Mouse (Mus musculus) midbrain, embryonic 11.5 days (tissue): Measurements from ENCODE around the gene Tmprss9. TPM values are rescaled to one million over a fixed set of nuclear protein-coding genes. Genes with fewer than 3 reads are reported as not detected.

ENCODE experiments used
- ATAC-seq: fragments of 200-750 bp; cut with Nextera tagmentation; 2 replicates; pipeline ENCODE4 v1.8.0; 2017; ENCODE audit warnings: moderate TSS enrichment, moderate library complexity; ENCODE audit not compliant: low FRiP score
- DNase-seq: peaks from one replicate; pipeline ENCODE4 v3.0.0; 2015; ENCODE audit warnings: low spot score; ENCODE audit errors: missing footprints
- H3K27ac ChIP-seq: fragments of 300-500 bp; sonication (generic); 2 replicates; pipeline ENCODE4 v1.5.1; 2014; ENCODE audit warnings: low read depth, low read length
- H3K27me3 ChIP-seq: fragments of 300-500 bp; sonication (generic); 2 replicates; pipeline ENCODE4 v1.6.1; 2014; ENCODE audit warnings: mild to moderate bottlenecking, low read length, moderate library complexity, mixed read lengths; ENCODE audit not compliant: control insufficient read depth, insufficient read depth
- H3K36me3 ChIP-seq: fragments of 300-500 bp; sonication (generic); 2 replicates; pipeline ENCODE4 v1.6.1; 2014; ENCODE audit warnings: mild to moderate bottlenecking, low read length, moderate library complexity, mixed read lengths; ENCODE audit not compliant: control insufficient read depth, insufficient read depth
- H3K4me1 ChIP-seq: fragments of 300-500 bp; sonication (generic); 2 replicates; pipeline ENCODE4 v1.6.1; 2014; ENCODE audit warnings: low read length; ENCODE audit not compliant: control insufficient read depth, insufficient read depth
- H3K4me2 ChIP-seq: fragments of 300-500 bp; sonication (generic); 2 replicates; pipeline ENCODE4 v1.6.1; 2014; ENCODE audit warnings: mild to moderate bottlenecking, moderate library complexity
- H3K4me3 ChIP-seq: fragments of 300-500 bp; sonication (generic); 2 replicates; pipeline ENCODE4 v1.5.1; 2014; ENCODE audit warnings: low read depth, low read length
- H3K9ac ChIP-seq: fragments of 300-500 bp; sonication (generic); 2 replicates; pipeline ENCODE4 v1.6.1; 2014; ENCODE audit warnings: low read length
- H3K9me3 ChIP-seq: fragments of 300-500 bp; sonication (generic); 2 replicates; pipeline ENCODE4 v1.6.1; 2016; ENCODE audit warnings: low read length; ENCODE audit not compliant: control insufficient read depth
- WGBS: fragments of 180-500 bp; shearing (Covaris S2); extraction: QIAGEN DNeasy Blood & Tissue Kit; methylation state at CpG from one replicate; pipeline ENCODE4 v1.1.7; 2014; 5-methylcytosine and 5-hydroxymethylcytosine counted together
- polyA plus RNA-seq: library from polyadenylated mRNA; unstranded; fragments of >200 nt; fragmentation: Nextera tagmentation; extraction: Ambion mirVana; gene quantifications from 2 replicates; pipeline ENCODE4 v1.2.1, GENCODE M21; 2014

Tmprss9 gene
- not detected in 2 replicates for polyA plus RNA-seq

DNA sequence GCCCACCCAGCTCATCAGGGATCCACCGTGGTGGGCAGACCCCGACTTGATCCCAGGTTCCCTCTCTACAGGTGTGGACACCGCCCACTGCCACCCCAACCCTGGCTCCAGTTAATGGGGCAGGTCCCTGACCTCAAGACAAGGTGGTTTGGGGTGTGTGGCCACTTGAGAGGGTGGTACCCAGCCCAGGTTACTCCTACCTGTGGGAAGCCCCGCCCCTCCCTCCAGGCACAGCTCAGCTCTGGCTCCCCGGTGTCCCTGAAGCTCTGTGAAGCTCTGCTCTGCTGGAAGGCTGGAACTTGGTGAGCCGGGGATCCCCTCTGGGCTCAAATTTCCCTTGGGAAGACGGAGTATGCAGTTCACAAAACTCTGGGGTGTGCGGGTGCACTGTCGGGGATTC, at the start of gene Tmprss9:
Gene Tmprss9, plus strand, starts transcription at position 268 of the 400 bp plus-strand sequence.
- Histone ChIP-seq H3K27ac (no peak within 1 kb of the TSS), H3K9me3 (no peaks in the 10 kb centered on the region), H3K4me2 (no peak within 1 kb of the TSS), H3K4me3 (no peak within 1 kb of the TSS), H3K4me1 (no peaks in the 10 kb centered on the region), H3K27me3 (no peaks in the 10 kb centered on the region), H3K9ac (no peak within 1 kb of the TSS), H3K36me3 (0 out of 2 replicates have a peak, but pooled peaks cover 4% of the 10 kb centered on the region)
- DNase-seq, result no peak
- 31% methylated on average over 9 of the region's 9 CpGs for WGBS
- no peak for ATAC-seq

DNA sequence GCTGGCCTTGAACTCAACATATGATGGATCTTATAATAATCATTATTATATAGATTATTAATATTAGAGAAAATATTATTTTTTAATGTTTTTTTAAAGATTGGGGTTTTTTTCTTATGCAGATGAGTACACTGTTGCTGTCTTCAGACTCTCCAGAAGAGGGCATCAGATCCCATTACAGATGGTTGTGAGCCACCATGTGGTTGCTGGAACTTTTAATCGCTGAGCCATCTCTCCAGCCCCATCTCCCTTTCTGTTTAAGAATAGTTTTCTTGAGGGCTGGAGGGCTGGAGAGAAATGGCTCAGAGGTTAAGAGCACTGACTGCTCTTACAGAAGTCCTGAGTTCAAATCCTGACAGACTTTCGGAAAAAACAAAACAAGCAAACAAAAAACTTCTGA, 49.7 kb upstream of the Tmprss9 start:
- WGBS, result 44% methylated on average over 2 of the region's 2 CpGs
- no peaks in the 10 kb centered on the region for H3K9me3 ChIP-seq
- H3K4me1 ChIP-seq, result no peaks in the 10 kb centered on the region; the same call in 1 of the 2 replicates
- DNase-seq (no peak), ATAC-seq (no peak)
- no peak overlapping the region for H3K27ac ChIP-seq
- H3K27me3 ChIP-seq, result no peaks in the 10 kb centered on the region
- no peak overlapping the region for H3K9ac ChIP-seq
- H3K36me3 ChIP-seq, result no peaks in the 10 kb centered on the region
- H3K4me3 ChIP-seq, result no peak overlapping the region
- H3K4me2 ChIP-seq, result no peak overlapping the region

DNA sequence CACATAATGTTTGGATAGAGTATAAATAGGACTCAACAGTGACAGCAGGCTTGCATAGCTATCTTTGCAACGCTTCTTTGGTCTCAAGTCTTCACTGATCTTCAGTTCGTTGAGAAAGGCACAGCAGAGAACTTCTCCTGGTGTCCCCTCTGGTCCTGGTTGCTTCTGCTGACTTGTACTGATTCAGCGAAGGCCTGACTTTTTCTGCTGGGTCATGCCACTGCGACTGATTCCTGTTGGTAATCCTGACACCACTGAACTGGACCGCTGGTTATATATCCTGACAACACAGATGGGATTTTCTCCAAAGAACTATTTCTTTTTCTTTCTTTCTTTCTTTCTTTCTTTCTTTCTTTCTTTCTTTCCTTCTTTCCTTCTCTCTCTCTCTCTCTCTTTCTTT, 49.1 kb upstream of the Tmprss9 start:
- no peaks in the 10 kb centered on the region for H3K9me3 ChIP-seq
- ATAC-seq (no peak), DNase-seq (no peak)
- H3K4me2 ChIP-seq, result no peak overlapping the region
- H3K27me3 ChIP-seq, result no peaks in the 10 kb centered on the region
- no peaks in the 10 kb centered on the region for H3K36me3 ChIP-seq
- no peak overlapping the region for H3K4me3 ChIP-seq
- no peak overlapping the region for H3K27ac ChIP-seq
- H3K4me1 ChIP-seq, result peaks cover under 1% of the 10 kb centered on the region
- H3K9ac ChIP-seq, result no peak overlapping the region
- 85% methylated on average over 5 of the region's 5 CpGs for WGBS

DNA sequence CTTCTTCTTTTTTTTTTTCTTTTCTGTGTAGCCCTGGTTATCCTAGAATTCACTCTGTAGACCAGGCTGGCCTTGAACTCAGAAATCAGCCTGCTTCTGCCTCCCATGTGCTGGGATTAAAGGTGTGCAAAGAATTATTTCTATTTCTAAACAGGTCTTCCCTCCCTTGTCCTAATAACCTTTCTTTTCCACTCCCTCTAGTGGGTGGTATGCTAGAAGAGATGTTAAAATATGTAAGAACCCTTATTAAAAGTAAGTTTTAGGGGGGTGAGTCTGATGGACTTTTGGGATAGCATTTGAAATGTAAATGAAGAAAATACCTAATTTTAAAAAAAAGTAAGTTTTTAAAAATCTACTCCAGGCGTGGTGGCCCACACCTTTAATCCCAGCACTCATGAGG, 48.3 kb upstream of the Tmprss9 start:
- H3K27ac ChIP-seq, result no peak overlapping the region
- H3K9me3 ChIP-seq, result no peaks in the 10 kb centered on the region
- peaks cover 7% of the 10 kb centered on the region for H3K4me1 ChIP-seq
- H3K27me3 ChIP-seq, result no peaks in the 10 kb centered on the region
- no peak for ATAC-seq
- no peaks in the 10 kb centered on the region for H3K36me3 ChIP-seq
- no peak overlapping the region for H3K4me3 ChIP-seq
- H3K9ac ChIP-seq, result no peak overlapping the region
- 86% methylated on average over 1 of the region's 1 CpGs for WGBS
- DNase-seq, result no peak
- H3K4me2 ChIP-seq, result no peak overlapping the region

DNA sequence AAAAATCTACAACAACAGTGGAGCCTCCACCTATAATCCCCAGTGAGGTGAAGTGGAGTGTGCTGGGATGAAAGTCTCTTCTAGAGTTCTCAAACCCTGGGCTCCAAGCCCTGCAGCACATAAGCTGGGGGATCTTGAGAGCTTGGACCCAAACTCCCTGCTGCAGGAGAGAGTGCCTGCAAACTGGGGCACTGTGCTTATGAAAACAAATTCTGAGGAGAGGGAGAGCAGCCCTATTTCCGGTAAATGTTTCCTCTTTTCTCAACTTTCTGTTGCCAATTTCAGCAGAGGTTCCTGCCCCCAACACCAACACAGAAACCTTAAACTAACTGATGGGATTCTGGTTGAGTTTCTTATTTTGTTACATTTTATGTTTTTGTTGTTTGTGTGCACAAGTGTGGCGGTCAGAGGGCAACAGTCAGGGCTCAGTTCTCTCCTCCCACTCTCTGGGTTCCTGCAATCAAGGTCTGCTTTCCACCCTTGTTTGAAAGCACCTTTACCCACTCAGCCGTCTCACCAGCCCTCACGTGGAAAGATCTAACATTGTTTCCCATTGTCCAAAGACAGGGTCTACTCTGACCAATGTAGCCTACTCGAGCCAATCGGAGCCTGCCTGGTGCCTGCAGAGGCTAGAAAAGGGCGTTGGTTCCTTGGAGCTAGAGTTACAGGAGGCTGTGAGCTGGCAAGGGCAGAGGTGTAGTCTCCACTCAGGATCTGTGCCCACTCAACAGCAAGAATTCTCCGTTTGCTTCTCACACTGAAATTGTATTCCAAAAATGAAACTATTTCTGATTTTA, 47.6 kb upstream of the Tmprss9 start:
- no peaks in the 10 kb centered on the region; the same call in 1 of the 2 replicates for H3K36me3 ChIP-seq
- no peaks in the 10 kb centered on the region for H3K27me3 ChIP-seq
- 68% methylated on average over 8 of the region's 8 CpGs for WGBS
- no peak overlapping the region for H3K4me2 ChIP-seq
- ATAC-seq (no peak), DNase-seq (no peak)
- no peak overlapping the region for H3K27ac ChIP-seq
- H3K4me1 ChIP-seq, result peaks cover 7% of the 10 kb centered on the region
- H3K9me3 ChIP-seq, result no peaks in the 10 kb centered on the region
- no peak overlapping the region for H3K4me3 ChIP-seq
- H3K9ac ChIP-seq, result no peak overlapping the region

GRCm38 (mm10) chr10:80824827-80825226, 46.8 kb upstream of the Tmprss9 start:
- Histone ChIP-seq H3K27me3 (no peaks in the 10 kb centered on the region), H3K9me3 (no peaks in the 10 kb centered on the region), H3K4me3 (no peak overlapping the region), H3K9ac (no peak overlapping the region), H3K4me1 (peaks cover 7% of the 10 kb centered on the region), H3K36me3 (peaks cover 6% of the 10 kb centered on the region; the same call in 1 of the 2 replicates), H3K27ac (no peak overlapping the region), H3K4me2 (no peak overlapping the region)
- DNase-seq (no peak), ATAC-seq (no peak)
- 81% methylated on average over 2 of the region's 2 CpGs for WGBS

DNA sequence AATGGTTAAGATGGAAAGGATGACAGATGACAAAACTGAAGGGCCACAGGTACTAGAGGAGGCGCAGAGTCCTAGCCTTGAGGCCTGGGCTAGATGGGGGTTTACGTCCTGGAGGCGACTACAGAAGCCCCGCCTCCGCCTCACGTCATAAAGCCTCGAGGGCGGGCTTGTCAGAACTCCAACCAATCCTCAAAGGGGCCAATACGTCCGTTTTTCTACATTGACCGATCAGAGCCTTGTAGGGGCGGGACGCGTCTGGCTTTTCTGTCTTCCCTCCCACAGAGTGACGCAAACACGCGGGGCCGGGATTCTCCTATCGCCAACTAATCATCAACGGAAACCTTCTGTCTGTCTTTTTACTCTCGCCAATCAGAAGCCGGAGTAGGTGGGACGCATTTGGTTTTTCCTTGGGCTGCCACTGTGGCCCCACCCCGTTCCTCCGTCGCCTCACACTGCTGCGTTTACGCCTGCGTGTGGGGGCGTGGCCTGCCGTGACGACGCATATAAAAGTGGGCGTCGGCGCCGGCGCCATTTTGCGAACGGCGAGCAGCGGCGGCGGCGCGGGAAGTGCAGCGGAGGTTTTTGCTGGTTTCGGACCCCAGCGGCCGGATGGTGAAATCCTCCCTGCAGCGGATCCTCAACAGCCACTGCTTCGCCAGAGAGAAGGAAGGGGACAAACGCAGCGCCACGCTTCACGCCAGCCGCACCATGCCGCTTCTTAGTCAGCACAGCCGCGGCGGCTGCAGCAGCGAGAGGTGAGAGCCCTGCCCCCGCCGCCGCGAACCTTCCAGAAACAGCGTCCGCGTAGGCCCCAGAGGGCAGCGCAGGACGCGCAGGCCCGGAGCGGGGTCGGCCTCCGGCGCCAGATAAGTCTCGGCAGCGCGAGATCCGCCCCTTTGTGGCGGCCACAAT, 45.2 kb upstream of the Tmprss9 start, which contains the start of gene Oaz1:
Gene Oaz1, plus strand, starts transcription at position 506 of the 912 bp plus-strand sequence.
- H3K9me3 ChIP-seq, result no peaks in the 10 kb centered on the region
- peaks cover 8% of the 10 kb centered on the region; the same call in 1 of the 2 replicates for H3K36me3 ChIP-seq
- no peaks in the 10 kb centered on the region for H3K27me3 ChIP-seq
- WGBS, result under 1% methylated on average over 78 of the region's 82 CpGs
- peak within 1 kb of the TSS; percentile 87 for H3K4me2 ChIP-seq
- peak; percentile 96 for ATAC-seq
- DNase-seq, result peak; percentile 99
- H3K4me1 ChIP-seq, result peaks cover 19% of the 10 kb centered on the region
- H3K9ac ChIP-seq, result peak within 1 kb of the TSS; percentile 91
- peak within 1 kb of the TSS; percentile 78 for H3K4me3 ChIP-seq
- peak within 1 kb of the TSS; percentile 73 for H3K27ac ChIP-seq

GRCm38 (mm10) chr10:80827063-80827869, 44.4 kb upstream of the Tmprss9 start:
- peaks cover 8% of the 10 kb centered on the region; the same call in 1 of the 2 replicates for H3K36me3 ChIP-seq
- ATAC-seq (no peak), DNase-seq (no peak)
- H3K4me3 ChIP-seq, result peak overlapping the region; percentile 78
- WGBS, result 9% methylated on average over 29 of the region's 29 CpGs
- peak overlapping the region; percentile 73; the same call in 1 of the 2 replicates for H3K27ac ChIP-seq
- peak overlapping the region; percentile 87 for H3K4me2 ChIP-seq
- H3K9me3 ChIP-seq, result no peaks in the 10 kb centered on the region
- H3K27me3 ChIP-seq, result no peaks in the 10 kb centered on the region
- H3K9ac ChIP-seq, result peak overlapping the region; percentile 91
- H3K4me1 ChIP-seq, result peaks cover 21% of the 10 kb centered on the region
